Mouse (Mus musculus) spleen, adult 2 months (tissue): ENCODE data around the gene Gm28043.

Experiments used
- CTCF ChIP-seq: fragments of 200-500 bp; IDR thresholded peaks from 2 replicates; pipeline ENCODE4 v1.5.1; 2011; ENCODE audit warnings: mild to moderate bottlenecking, inconsistent platforms; ENCODE audit not compliant: insufficient read depth, insufficient read length, insufficient replicate concordance; ENCODE audit errors: extremely low read depth
- POLR2A ChIP-seq: fragments of 200-500 bp; IDR thresholded peaks from 2 replicates; pipeline ENCODE4 v1.6.1; 2011; ENCODE audit warnings: low read depth, low read length, inconsistent platforms

GRCm38 (mm10) chr17:29693571-29693970 is 78.9 kb downstream of the Gm28043 start:
- TF ChIP-seq CTCF = no peak
- TF ChIP-seq POLR2A = no peak
